Mouse (Mus musculus) urinary bladder, postnatal 25 days (tissue): ENCODE measurements around the gene AB124611.
"Not testable (repeated sequence)": the region's sequence is repeated elsewhere in the genome, so short reads cannot be mapped to it uniquely, and the experiment has no call there.

Experiments used
- DNase-seq: peaks from one replicate; pipeline ENCODE4 v3.0.0; 2022; ENCODE audit warnings: low spot score

AB124611 gene

GRCm38 (mm10) chr9:21565004-21565586 is 39.1 kb downstream of the AB124611 start:
- DNase-seq: no peak

GRCm38 (mm10) chr9:21566538-21566937 is 40.6 kb downstream of the AB124611 start:
- no peak for DNase-seq

GRCm38 (mm10) chr9:21567051-21567450 is 41.1 kb downstream of the AB124611 start:
- DNase-seq: no peak

- DNase-seq: no peak
Measured at GRCm38 (mm10) chr9:21568657-21569255, 42.8 kb downstream of the AB124611 start.

GRCm38 (mm10) chr9:21574012-21574801 is 48.2 kb downstream of the AB124611 start:
- DNase-seq: no peak

- DNase-seq: no peak
Measured at GRCm38 (mm10) chr9:21575253-21575652, 49.3 kb downstream of the AB124611 start.

GRCm38 (mm10) chr9:21576286-21576685 is 50.3 kb downstream of the AB124611 start:
- DNase-seq: no peak

- no peak for DNase-seq
Measured at GRCm38 (mm10) chr9:21578226-21578625, 52.2 kb downstream of the AB124611 start.

- no peak for DNase-seq
Measured at GRCm38 (mm10) chr9:21585401-21585800, 59.4 kb downstream of the AB124611 start.

- DNase-seq: no peak
Measured at GRCm38 (mm10) chr9:21587678-21588349, 61.8 kb downstream of the AB124611 start.

- no peak for DNase-seq
Measured at GRCm38 (mm10) chr9:21588350-21588749, 62.4 kb downstream of the AB124611 start.

GRCm38 (mm10) chr9:21589538-21589937 is 63.6 kb downstream of the AB124611 start:
- DNase-seq: no peak

- no peak for DNase-seq
Measured at GRCm38 (mm10) chr9:21591127-21591830, 65.3 kb downstream of the AB124611 start.

- no peak for DNase-seq
Measured at GRCm38 (mm10) chr9:21591831-21592702, 66.1 kb downstream of the AB124611 start.

- DNase-seq: peak; percentile 77
Measured at GRCm38 (mm10) chr9:21592703-21593121, 66.7 kb downstream of the AB124611 start, which contains the start of the genes Timm29 and Yipf2. Timm29 (plus strand) TSS chr9:21592722. Yipf2 (minus strand) TSS chr9:21592828.

GRCm38 (mm10) chr9:21593122-21593721 is 67.2 kb downstream of the AB124611 start:
- peak; percentile 31 for DNase-seq

- DNase-seq: not testable (repeated sequence)
Measured at GRCm38 (mm10) chr9:21594350-21594749, 68.4 kb downstream of the AB124611 start.

- DNase-seq: no peak
Measured at GRCm38 (mm10) chr9:21594838-21595237, 68.9 kb downstream of the AB124611 start.
